Mouse (Mus musculus) forebrain, embryonic 10.5 days (tissue): Measurements from ENCODE around the gene Prl3d2. TPM values are rescaled to one million over a fixed set of nuclear protein-coding genes. Genes with fewer than 3 reads are reported as not detected.
"Not testable (repeated sequence)": the region's sequence is repeated elsewhere in the genome, so short reads cannot be mapped to it uniquely, and the experiment has no call there.

Experiments
- DNase-seq: peaks from one replicate; pipeline ENCODE4 v3.0.0-alpha.2; 2017; ENCODE audit warnings: low spot score; ENCODE audit errors: extremely low spot score
- H3K27ac ChIP-seq: fragments of 300-500 bp; sonication (generic); 2 replicates; pipeline ENCODE4 v1.5.1; 2016; ENCODE audit warnings: mild to moderate bottlenecking
- H3K27me3 ChIP-seq: fragments of 300-500 bp; sonication (generic); 2 replicates; pipeline ENCODE4 v1.6.1; 2016; ENCODE audit warnings: mild to moderate bottlenecking; ENCODE audit not compliant: poor library complexity, severe bottlenecking
- H3K36me3 ChIP-seq: fragments of 300-500 bp; sonication (generic); replicated peaks from 2 replicates; pipeline ENCODE4 v1.6.1; 2016; ENCODE audit warnings: mild to moderate bottlenecking, moderate library complexity
- H3K4me1 ChIP-seq: fragments of 300-500 bp; sonication (generic); 2 replicates; pipeline ENCODE4 v1.6.1; 2016
- H3K4me3 ChIP-seq: fragments of 300-500 bp; sonication (generic); 2 replicates; pipeline ENCODE4 v1.5.1; 2016; ENCODE audit warnings: mild to moderate bottlenecking, moderate library complexity
- H3K9me3 ChIP-seq: fragments of 300-500 bp; sonication (generic); 2 replicates; pipeline ENCODE4 v1.6.1; 2016; ENCODE audit warnings: mild to moderate bottlenecking, moderate library complexity
- WGBS: fragments of 180-500 bp; shearing (Covaris S2); methylation state at CpG from one replicate; pipeline ENCODE4 v1.1.7; 2016; 5-methylcytosine and 5-hydroxymethylcytosine counted together
- polyA plus RNA-seq: library from polyadenylated mRNA; unstranded; fragments of >200 nt; fragmentation: Nextera tagmentation; extraction: Ambion mirVana; gene quantifications from 2 replicates; pipeline ENCODE4 v1.2.1, GENCODE M21; 2016

Prl3d2 gene
- not detected in 2 replicates for polyA plus RNA-seq

GRCm38 (mm10) chr13:27121398-27121797 is at the start of gene Prl3d2:
Prl3d2 (plus strand) TSS chr13:27121698.
- not testable (repeated sequence) for H3K4me3 ChIP-seq, H3K4me1 ChIP-seq, H3K9me3 ChIP-seq, H3K27me3 ChIP-seq, H3K36me3 ChIP-seq, DNase-seq, H3K27ac ChIP-seq
- 94% methylated on average over 4 of the region's 4 CpGs for WGBS

- 93% methylated on average over 5 of the region's 5 CpGs for WGBS
- H3K36me3 ChIP-seq, H3K9me3 ChIP-seq, H3K4me3 ChIP-seq, H3K27me3 ChIP-seq, H3K4me1 ChIP-seq, H3K27ac ChIP-seq, DNase-seq: not testable (repeated sequence)
Observed at GRCm38 (mm10) chr13:27093890-27094289, 27.6 kb upstream of the Prl3d2 start, which contains the start of gene Prl3d1. Prl3d1 (plus strand) TSS chr13:27094190.

GRCm38 (mm10) chr13:27148264-27148663 is 26.8 kb downstream of the Prl3d2 start:
- no peaks in the 10 kb centered on the region for H3K27me3 ChIP-seq
- H3K4me3 ChIP-seq = no peak overlapping the region
- no peaks in the 10 kb centered on the region for H3K4me1 ChIP-seq
- WGBS = 66% methylated on average over 1 of the region's 1 CpGs
- DNase-seq = no peak
- H3K36me3 ChIP-seq = no peaks in the 10 kb centered on the region
- no peaks in the 10 kb centered on the region for H3K9me3 ChIP-seq
- no peak overlapping the region for H3K27ac ChIP-seq

DNA sequence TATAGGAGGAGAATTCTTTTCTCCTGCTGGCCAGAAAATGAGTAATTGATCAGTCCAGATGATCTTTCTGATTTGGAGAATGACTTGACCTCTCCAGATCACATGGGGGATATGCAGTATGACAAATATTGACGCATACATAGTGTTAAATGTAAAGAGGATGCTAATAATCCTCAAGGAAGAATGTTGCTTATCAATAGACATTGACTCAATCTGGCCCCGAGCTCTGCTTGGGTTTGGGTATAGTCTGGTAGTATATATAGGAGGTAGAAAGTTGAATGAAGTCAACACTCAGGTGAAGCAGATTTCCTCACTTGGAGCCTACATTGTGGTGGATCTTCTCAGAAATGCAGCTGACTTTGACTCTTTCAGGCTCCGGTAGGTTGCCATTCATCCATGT is 35.0 kb downstream of the Prl3d2 start, which contains the start of gene Prl3d3:
TSS of gene Prl3d3 (plus strand) at position 301 of the 400 bp plus-strand sequence.
- not testable (repeated sequence) for H3K4me1 ChIP-seq, H3K27me3 ChIP-seq, H3K27ac ChIP-seq, H3K9me3 ChIP-seq, DNase-seq, H3K4me3 ChIP-seq, H3K36me3 ChIP-seq
- 89% methylated on average over 3 of the region's 3 CpGs for WGBS

Other genes starting within 250 kb of the Prl3d2 start
- not detected in 2 replicates for gene Prl, start 64.1 kb upstream of the Prl3d2 start, polyA plus RNA-seq
- gene Prl3d1, start 27.5 kb upstream of the Prl3d2 start, polyA plus RNA-seq = not detected in 2 replicates
- not detected in 2 replicates for gene Prl3d3, start 35.1 kb downstream of the Prl3d2 start, polyA plus RNA-seq
- not detected in 2 replicates for gene Prl3c1, start 75.0 kb downstream of the Prl3d2 start, polyA plus RNA-seq
- 1.3 and 1.7 TPM in 2 replicates for gene Prl3b1, start 120.1 kb downstream of the Prl3d2 start, polyA plus RNA-seq
- not detected in 2 replicates for gene Prl3a1, start 137.7 kb downstream of the Prl3d2 start, polyA plus RNA-seq
- gene Prl6a1, start 190.9 kb downstream of the Prl3d2 start, polyA plus RNA-seq = not detected in 2 replicates
- not detected in 2 replicates for gene Prl8a2, start 224.0 kb downstream of the Prl3d2 start, polyA plus RNA-seq